Mouse (Mus musculus): ENCODE measurements around the gene Zfp229. TPM values are rescaled to one million over a fixed set of nuclear protein-coding genes. Genes with fewer than 3 reads are reported as not detected.
"Not testable (repeated sequence)": the region's sequence is repeated elsewhere in the genome, so short reads cannot be mapped to it uniquely, and the experiment has no call there.

The Zfp229 gene
- polyA plus RNA-seq, 1 experiment from 2014 or later = 10.4 TPM

DNA sequence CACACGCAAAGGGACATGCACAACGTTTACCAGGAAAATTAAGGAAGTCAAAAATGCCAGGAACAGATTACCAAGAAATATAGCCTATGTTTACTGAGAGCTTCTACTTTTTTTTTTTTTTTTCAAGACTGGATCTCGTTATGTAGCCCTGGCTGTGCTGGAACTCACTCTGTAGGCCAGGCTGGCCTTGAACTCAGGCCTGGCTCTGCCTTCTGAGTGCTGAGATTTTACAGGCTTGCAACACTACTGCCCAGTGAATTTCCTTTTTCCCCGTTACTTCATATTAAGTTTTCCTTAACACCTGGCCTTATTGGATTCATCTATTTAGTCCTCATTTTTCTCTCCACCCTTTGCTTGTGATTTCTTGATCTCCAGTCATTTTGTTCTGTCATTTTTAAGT, 2.5 kb downstream of the Zfp229 start:
- Histone ChIP-seq H3K36me3 (ENCODE audit: control insufficient read depth, insufficient read depth, low read length) (no peaks in the 10 kb centered on the region), H3K27me3 (ENCODE audit: control insufficient read depth, insufficient read depth, low read length) (no peaks in the 10 kb centered on the region), H3K4me1 (replicated peaks; ENCODE audit: control insufficient read depth, insufficient read depth, low read length) (no peaks in the 10 kb centered on the region), H3K27ac (ENCODE audit: low read depth, low read length) (peak overlapping the region; percentile 56; the same call in 1 of the 2 replicates), H3K9me3 (ENCODE audit: control insufficient read depth, low read length) (no peaks in the 10 kb centered on the region), H3K4me2 (replicated peaks; ENCODE audit: low read depth, low read length) (peak overlapping the region; percentile 36), H3K4me3 (ENCODE audit: low read depth, low read length) (peak overlapping the region; percentile 58; the same call in 1 of the 2 replicates), H3K9ac (ENCODE audit: low read depth, low read length) (peak overlapping the region; percentile 69)
- peak; percentile 31 for ATAC-seq (ENCODE audit: low FRiP score)
- WGBS = 88% methylated on average over 4 of the region's 4 CpGs
- DNase-seq (ENCODE audit: low spot score) = no peak

DNA sequence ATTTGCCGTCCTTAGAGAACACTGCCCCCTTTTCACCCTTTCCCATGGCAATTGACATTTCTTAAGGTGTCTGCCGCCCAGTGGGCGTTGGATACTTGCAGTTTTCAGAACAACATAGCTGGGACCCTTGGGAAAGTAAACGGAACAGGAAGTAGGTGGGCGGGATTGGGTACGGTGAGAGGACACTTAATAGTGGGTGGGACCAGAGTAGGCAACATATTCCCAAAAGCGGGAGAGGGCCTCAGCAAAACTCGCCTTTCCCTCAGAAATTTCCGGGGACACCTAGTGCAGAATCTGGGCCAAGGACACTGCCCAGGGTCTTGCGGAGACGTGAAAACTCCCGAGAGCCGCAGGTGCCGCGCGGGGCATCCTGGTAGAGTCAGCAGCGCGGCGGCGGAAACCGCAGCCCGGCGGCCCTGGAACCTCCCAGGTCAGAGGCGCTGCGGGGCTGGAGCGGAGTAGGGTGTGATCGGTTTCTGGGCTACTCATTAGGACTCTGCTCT, 3.0 kb downstream of the Zfp229 start:
- no peaks in the 10 kb centered on the region for H3K27me3 ChIP-seq (ENCODE audit: control insufficient read depth, insufficient read depth, low read length)
- under 1% methylated on average over 27 of the region's 27 CpGs for WGBS
- ATAC-seq (ENCODE audit: low FRiP score) (peak; percentile 99), DNase-seq (ENCODE audit: low spot score) (peak; percentile 87)
- peak overlapping the region; percentile 36 for H3K4me2 ChIP-seq (replicated peaks; ENCODE audit: low read depth, low read length)
- H3K9ac ChIP-seq (ENCODE audit: low read depth, low read length) = peak overlapping the region; percentile 69
- no peaks in the 10 kb centered on the region for H3K36me3 ChIP-seq (ENCODE audit: control insufficient read depth, insufficient read depth, low read length)
- H3K4me3 ChIP-seq (ENCODE audit: low read depth, low read length) = peak overlapping the region; percentile 58
- H3K27ac ChIP-seq (ENCODE audit: low read depth, low read length) = peak overlapping the region; percentile 56
- H3K4me1 ChIP-seq (replicated peaks; ENCODE audit: control insufficient read depth, insufficient read depth, low read length) = no peaks in the 10 kb centered on the region
- H3K9me3 ChIP-seq (ENCODE audit: control insufficient read depth, low read length) = no peaks in the 10 kb centered on the region

DNA sequence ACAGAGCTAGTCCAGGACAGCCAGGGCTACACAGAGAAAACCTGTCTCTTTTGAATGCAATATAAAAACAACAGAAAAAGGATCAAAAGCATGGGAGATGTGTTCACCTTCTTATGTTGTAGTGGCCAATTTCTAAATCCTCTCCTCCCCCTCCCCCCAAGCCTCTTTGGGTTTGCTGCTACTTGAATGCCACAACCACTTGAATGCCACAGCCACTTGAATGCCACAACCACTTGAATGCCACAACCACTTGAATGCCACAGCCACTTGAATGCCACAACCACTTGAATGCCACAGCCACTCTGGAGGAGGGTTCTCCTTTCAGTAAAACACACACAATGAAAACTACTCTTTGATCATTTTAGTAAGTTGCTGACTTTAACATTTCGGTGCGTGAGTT, 22.2 kb downstream of the Zfp229 start:
- Histone ChIP-seq H3K4me2 (replicated peaks; ENCODE audit: low read depth, low read length) (no peak overlapping the region), H3K4me1 (replicated peaks; ENCODE audit: control insufficient read depth, insufficient read depth, low read length) (no peaks in the 10 kb centered on the region), H3K27me3 (ENCODE audit: control insufficient read depth, insufficient read depth, low read length) (no peaks in the 10 kb centered on the region), H3K9me3 (ENCODE audit: control insufficient read depth, low read length) (no peaks in the 10 kb centered on the region), H3K27ac (ENCODE audit: low read depth, low read length) (no peak overlapping the region), H3K36me3 (ENCODE audit: control insufficient read depth, insufficient read depth, low read length) (no peaks in the 10 kb centered on the region), H3K4me3 (ENCODE audit: low read depth, low read length) (no peak overlapping the region), H3K9ac (ENCODE audit: low read depth, low read length) (no peak overlapping the region)
- DNase-seq (ENCODE audit: low spot score) (no peak), ATAC-seq (ENCODE audit: low FRiP score) (no peak)
- WGBS = 65% methylated on average over 2 of the region's 2 CpGs

DNA sequence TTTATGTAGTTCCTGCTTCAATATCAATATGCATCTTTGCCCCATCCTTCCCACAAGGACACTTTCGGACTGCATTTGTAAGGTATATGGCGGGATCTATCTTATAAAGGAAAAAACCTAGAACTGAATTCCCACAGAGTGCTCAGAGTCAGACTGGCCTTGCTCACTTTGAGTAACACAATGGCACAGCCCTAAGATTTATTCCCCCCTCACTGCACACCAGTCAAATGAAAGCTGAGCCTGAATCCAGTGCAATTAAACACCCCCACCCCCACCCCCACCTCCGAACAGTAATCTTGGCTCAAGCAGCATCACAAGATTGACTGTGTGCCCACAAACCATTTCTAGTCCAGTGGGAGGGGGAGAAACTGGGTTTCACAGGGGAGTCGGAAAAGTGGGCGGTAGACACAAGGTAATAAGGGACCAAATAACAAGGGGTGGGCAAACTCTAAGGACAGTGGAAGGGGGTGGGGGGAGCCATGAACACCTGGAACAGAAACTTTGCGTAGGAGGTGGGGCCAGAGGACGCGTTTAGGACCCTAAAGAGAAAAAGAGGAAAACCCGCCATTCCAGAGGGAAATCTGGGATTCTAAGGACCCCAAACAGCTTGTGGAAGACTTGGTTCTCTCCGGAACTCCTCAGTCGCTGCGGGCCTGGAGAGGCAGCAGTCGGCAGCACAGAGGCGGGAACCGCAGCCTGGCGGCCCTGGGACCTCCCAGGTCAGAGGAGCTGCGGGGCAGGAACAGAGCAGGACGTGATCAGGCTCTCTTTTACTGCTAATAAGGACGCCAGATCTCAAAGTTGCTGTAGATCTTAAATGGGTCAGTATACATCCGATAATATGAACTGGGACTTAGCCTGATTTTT, 23.0 kb downstream of the Zfp229 start:
- H3K4me3 ChIP-seq (ENCODE audit: low read depth, low read length) = peak overlapping the region; percentile 27
- H3K4me2 ChIP-seq (replicated peaks; ENCODE audit: low read depth, low read length) = peak overlapping the region; percentile 47
- H3K9me3 ChIP-seq (ENCODE audit: control insufficient read depth, low read length) = no peaks in the 10 kb centered on the region
- WGBS = 16% methylated on average over 20 of the region's 20 CpGs
- no peaks in the 10 kb centered on the region for H3K27me3 ChIP-seq (ENCODE audit: control insufficient read depth, insufficient read depth, low read length)
- no peak overlapping the region for H3K27ac ChIP-seq (ENCODE audit: low read depth, low read length)
- peak; percentile 36 for DNase-seq (ENCODE audit: low spot score)
- ATAC-seq (ENCODE audit: low FRiP score) = peak; percentile 56; the same call in 1 of the 2 replicates
- H3K4me1 ChIP-seq (replicated peaks; ENCODE audit: control insufficient read depth, insufficient read depth, low read length) = no peaks in the 10 kb centered on the region
- H3K9ac ChIP-seq (ENCODE audit: low read depth, low read length) = peak overlapping the region; percentile 49; the same call in 1 of the 2 replicates
- no peaks in the 10 kb centered on the region for H3K36me3 ChIP-seq (ENCODE audit: control insufficient read depth, insufficient read depth, low read length)

DNA sequence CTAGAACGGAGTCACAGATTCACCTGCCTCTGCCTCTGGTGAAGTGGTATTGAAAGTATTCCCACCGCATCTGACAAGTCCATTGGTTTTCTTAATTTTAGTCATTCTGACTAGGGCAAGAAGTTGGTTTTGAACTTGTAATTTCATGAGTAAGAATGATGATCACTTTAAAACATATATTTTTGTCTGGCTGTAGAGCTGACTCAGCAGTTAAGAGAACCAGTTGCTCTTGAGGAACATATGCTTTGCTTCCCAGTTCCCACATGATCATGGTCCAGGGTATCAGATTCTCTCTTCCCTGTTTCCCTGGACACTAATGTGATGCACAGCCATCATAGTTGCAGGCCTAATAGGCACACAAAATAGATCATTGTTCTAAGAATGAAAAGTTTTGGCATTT, 39.7 kb downstream of the Zfp229 start:
- H3K36me3 ChIP-seq (ENCODE audit: control insufficient read depth, insufficient read depth, low read length) = no peaks in the 10 kb centered on the region
- WGBS = 87% methylated on average over 2 of the region's 2 CpGs
- no peak overlapping the region for H3K9ac ChIP-seq (ENCODE audit: low read depth, low read length)
- no peak overlapping the region for H3K4me2 ChIP-seq (replicated peaks; ENCODE audit: low read depth, low read length)
- H3K27ac ChIP-seq (ENCODE audit: low read depth, low read length) = no peak overlapping the region
- no peak for ATAC-seq (ENCODE audit: low FRiP score)
- no peak for DNase-seq (ENCODE audit: low spot score)
- no peaks in the 10 kb centered on the region for H3K4me1 ChIP-seq (replicated peaks; ENCODE audit: control insufficient read depth, insufficient read depth, low read length)
- H3K27me3 ChIP-seq (ENCODE audit: control insufficient read depth, insufficient read depth, low read length) = no peaks in the 10 kb centered on the region
- H3K4me3 ChIP-seq (ENCODE audit: low read depth, low read length) = no peak overlapping the region
- no peaks in the 10 kb centered on the region for H3K9me3 ChIP-seq (ENCODE audit: control insufficient read depth, low read length)

DNA sequence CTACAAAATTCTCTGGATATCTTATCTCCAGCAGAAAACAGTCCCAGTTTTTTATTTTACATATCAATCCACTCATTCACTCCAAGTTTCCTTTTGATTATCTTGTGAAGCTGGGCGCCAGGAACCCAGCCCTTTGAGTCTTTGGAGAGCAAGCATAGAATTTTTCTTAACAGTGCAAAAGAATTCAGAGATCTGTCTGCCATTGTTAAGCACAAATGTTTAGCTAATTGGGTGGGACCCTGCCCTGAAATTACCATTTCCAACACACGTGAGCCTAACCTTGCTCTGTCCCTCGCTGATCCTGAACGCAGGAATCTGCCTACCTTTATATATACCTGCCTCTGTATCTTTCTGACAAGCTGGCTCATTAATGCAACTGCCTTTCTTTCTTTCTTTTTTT, 61.7 kb downstream of the Zfp229 start:
- ATAC-seq (ENCODE audit: low FRiP score) (no peak), DNase-seq (ENCODE audit: low spot score) (no peak)
- WGBS = 93% methylated on average over 4 of the region's 4 CpGs
- H3K9me3 ChIP-seq (ENCODE audit: control insufficient read depth, low read length) = no peaks in the 10 kb centered on the region
- H3K36me3 ChIP-seq (ENCODE audit: control insufficient read depth, insufficient read depth, low read length) = no peaks in the 10 kb centered on the region
- no peaks in the 10 kb centered on the region for H3K4me1 ChIP-seq (replicated peaks; ENCODE audit: control insufficient read depth, insufficient read depth, low read length)
- no peak overlapping the region for H3K4me2 ChIP-seq (replicated peaks; ENCODE audit: low read depth, low read length)
- H3K4me3 ChIP-seq (ENCODE audit: low read depth, low read length) = no peak overlapping the region
- no peaks in the 10 kb centered on the region for H3K27me3 ChIP-seq (ENCODE audit: control insufficient read depth, insufficient read depth, low read length)
- no peak overlapping the region for H3K27ac ChIP-seq (ENCODE audit: low read depth, low read length)
- H3K9ac ChIP-seq (ENCODE audit: low read depth, low read length) = no peak overlapping the region

DNA sequence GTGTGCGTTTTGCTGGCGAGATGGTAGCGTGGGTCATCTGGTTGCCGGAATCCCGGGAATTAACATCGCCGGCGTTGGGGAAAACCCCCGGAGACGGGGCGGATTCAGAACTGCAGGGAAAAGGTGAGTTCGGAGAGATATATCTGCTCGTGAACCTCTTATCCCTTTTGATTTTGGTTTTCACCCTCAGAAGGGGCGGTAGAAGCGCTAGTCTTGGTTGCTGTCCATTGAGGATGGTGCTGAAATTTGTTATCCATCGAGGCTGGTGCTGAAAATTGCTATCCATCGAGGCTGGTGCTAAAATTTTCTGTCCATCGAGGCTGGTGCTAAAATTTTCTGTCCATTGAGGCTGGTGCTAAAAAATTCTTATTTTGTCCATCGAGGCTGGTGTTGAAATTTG, 70.8 kb downstream of the Zfp229 start:
- DNase-seq (ENCODE audit: low spot score) = peak; percentile 10
- not testable (repeated sequence) for H3K4me3 ChIP-seq (ENCODE audit: low read depth, low read length); H3K9ac ChIP-seq (ENCODE audit: low read depth, low read length); H3K27me3 ChIP-seq (ENCODE audit: control insufficient read depth, insufficient read depth, low read length); H3K36me3 ChIP-seq (ENCODE audit: control insufficient read depth, insufficient read depth, low read length); H3K27ac ChIP-seq (ENCODE audit: low read depth, low read length); H3K9me3 ChIP-seq (ENCODE audit: control insufficient read depth, low read length); ATAC-seq (ENCODE audit: low FRiP score); H3K4me1 ChIP-seq (replicated peaks; ENCODE audit: control insufficient read depth, insufficient read depth, low read length); H3K4me2 ChIP-seq (replicated peaks; ENCODE audit: low read depth, low read length)
- 47% methylated on average over 19 of the region's 19 CpGs for WGBS

Data from hindbrain, embryonic 11.5 days (tissue).